Mouse (Mus musculus): ENCODE data around the gene Tspan31.

Gene Tspan31

DNA sequence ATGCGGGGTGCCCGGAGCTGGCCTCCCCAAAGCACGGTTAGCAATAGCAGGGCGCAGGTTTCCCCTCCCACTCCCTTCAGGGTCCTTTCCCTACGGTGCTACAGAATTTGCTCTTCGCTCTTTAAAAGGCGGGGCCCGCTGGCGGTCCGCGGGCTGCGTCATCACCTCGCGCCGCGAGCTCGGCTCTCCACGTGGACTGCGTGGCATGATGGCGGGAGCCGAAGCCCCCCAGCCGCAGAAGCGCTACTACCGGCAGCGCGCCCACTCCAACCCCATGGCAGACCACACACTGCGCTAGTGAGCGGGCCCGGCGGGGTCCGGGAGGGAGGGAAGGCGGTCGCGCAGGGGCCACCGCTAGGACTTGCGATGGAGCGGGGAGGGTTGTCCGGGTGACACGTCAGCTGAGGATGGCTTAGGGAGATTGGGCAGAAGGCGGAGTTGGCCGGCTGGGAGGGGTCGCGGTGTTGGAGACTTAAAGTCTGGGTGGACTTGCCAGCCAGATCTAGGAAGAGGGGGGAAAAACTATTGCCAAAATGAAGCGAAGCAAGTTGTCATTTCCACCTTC lies 28.2 kb downstream of the Tspan31 start:
- peak; percentile 87 to 92 for DNase-seq

DNA sequence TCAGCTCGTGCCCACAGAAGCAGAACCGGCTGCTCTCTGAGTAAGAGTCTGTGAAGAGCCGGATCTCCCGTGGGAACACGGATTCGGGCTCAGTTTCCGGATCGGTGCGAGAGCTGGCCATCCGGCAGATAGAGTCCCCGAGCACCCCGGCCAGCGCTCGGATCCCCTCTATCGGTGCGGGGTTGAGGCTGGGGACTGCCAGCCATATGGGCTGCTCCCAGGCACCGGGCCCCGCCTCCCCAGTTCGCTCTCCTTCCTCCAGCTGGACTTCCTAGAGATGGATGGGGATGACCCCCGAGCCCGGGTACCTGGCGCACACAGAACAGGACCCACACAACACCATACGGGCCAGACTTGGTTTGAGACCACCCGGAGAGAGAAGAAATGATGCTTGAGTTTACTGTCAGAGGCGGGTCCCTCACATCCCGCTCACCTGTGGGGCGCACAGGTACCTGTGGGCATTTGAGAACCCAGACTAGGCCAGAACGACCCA lies 28.7 kb downstream of the Tspan31 start, which contains the start of the genes Mettl1 and Eef1akmt3:
Gene Mettl1 (plus strand): TSS at position 141 of the 493 bp plus-strand sequence.
Gene Eef1akmt3 (minus strand): TSS at position 240 of the 493 bp plus-strand sequence.
- peak in 1 of 2 experiments; percentile 55 for DNase-seq

- DNase-seq, result peak in 1 of 2 experiments; percentile 24
Observed at GRCm38 (mm10) chr10:127040569-127041214, 29.4 kb downstream of the Tspan31 start.

DNA sequence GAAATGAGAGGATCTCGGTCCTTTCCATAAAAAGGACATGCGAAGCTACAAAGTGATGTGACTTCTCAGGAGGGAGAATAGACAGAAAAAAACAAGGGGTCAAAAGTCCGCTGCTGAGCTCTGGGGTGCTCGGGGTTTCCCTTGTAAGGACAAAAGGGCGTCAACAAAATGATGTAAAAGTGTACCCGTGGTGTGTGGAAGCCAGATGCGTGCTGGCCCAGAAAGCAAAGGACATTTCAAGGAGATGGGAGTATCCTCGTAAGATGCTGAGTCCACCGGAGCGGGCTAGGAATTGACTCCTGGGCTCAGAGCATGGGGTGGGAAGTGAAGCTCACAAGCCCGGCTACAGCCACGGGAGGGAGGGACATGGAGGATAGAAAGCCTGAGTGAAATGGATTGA lies 32.4 kb downstream of the Tspan31 start:
- DNase-seq, result no peak

- no peak for DNase-seq
Observed at GRCm38 (mm10) chr10:127036273-127036672, 33.8 kb downstream of the Tspan31 start.

- no peak for DNase-seq
Observed at GRCm38 (mm10) chr10:127033301-127033741, 36.7 kb downstream of the Tspan31 start.

GRCm38 (mm10) chr10:127030336-127031296 lies 39.4 kb downstream of the Tspan31 start, which contains the start of gene Tsfm:
Gene Tsfm (minus strand): TSS chr10:127030840.
- DNase-seq, result peak; percentile 94 to 96

DNA sequence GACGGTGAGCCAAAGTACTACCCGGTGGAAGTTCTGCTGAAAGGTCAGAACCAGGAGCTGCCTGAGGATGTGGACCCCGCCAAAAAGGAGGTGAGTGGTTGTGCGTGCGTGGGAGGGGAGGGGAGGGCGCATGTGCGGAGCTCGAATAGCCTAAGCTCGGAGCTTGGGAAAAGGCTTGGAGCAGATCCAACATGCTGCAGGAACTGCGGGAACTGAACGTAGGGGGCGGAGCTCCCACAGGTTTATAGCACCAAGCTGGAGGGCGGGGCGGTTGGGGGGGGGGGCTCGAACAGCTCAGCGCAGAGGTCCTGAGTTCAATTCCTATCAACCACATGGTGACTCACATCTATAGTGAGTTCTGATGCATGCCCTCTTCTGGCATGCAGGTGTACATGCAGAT lies 51.6 kb downstream of the Tspan31 start:
- no peak for DNase-seq

Measured in cerebellum, postnatal 36 days (tissue).